Mouse (Mus musculus) intestine, embryonic 14.5 days (tissue): ENCODE data around the gene Erc2. TPM values are rescaled to one million over a fixed set of nuclear protein-coding genes. Genes with fewer than 3 reads are reported as not detected.

Source experiments
- ATAC-seq: fragments of 200-750 bp; cut with Nextera tagmentation; replicated peaks from 2 replicates; pipeline ENCODE4 v1.8.0; 2017; ENCODE audit warnings: low read depth, moderate number of reproducible peaks, moderate TSS enrichment, moderate library complexity; ENCODE audit not compliant: low FRiP score, low TSS enrichment
- DNase-seq: peaks from one replicate; pipeline ENCODE4 v3.0.0-alpha.2; 2018; ENCODE audit warnings: low spot score
- H3K27ac ChIP-seq: fragments of 300-500 bp; sonication (generic); 2 replicates; pipeline ENCODE4 v1.5.1; 2014; ENCODE audit warnings: low read depth, mild to moderate bottlenecking, control low read depth
- H3K27me3 ChIP-seq: fragments of 300-500 bp; sonication (generic); replicated peaks from 2 replicates; pipeline ENCODE4 v1.6.1; 2014; ENCODE audit warnings: low read length, control low read depth; ENCODE audit not compliant: control insufficient read depth, insufficient read depth
- H3K36me3 ChIP-seq: fragments of 300-500 bp; sonication (generic); 2 replicates; pipeline ENCODE4 v1.6.1; 2014; ENCODE audit warnings: low read length, control low read depth; ENCODE audit not compliant: control insufficient read depth, insufficient read depth
- H3K4me1 ChIP-seq: fragments of 300-500 bp; sonication (generic); replicated peaks from 2 replicates; pipeline ENCODE4 v1.6.1; 2014; ENCODE audit warnings: low read length, control low read depth, mixed read lengths; ENCODE audit not compliant: control insufficient read depth, insufficient read depth
- H3K4me2 ChIP-seq: fragments of 300-500 bp; sonication (generic); 2 replicates; pipeline ENCODE4 v1.6.1; 2014; ENCODE audit warnings: low read length
- H3K4me3 ChIP-seq: fragments of 300-500 bp; sonication (generic); 2 replicates; pipeline ENCODE4 v1.5.1; 2014; ENCODE audit warnings: low read depth, low read length, control low read depth, mixed read lengths
- H3K9ac ChIP-seq: fragments of 300-500 bp; sonication (generic); 2 replicates; pipeline ENCODE4 v1.6.1; 2014; ENCODE audit warnings: mild to moderate bottlenecking, low read length
- H3K9me3 ChIP-seq: fragments of 300-500 bp; sonication (generic); 2 replicates; pipeline ENCODE4 v1.6.1; 2016; ENCODE audit warnings: low read length, control low read depth; ENCODE audit not compliant: control insufficient read depth
- WGBS: fragments of 180-500 bp; shearing (Covaris S2); extraction: QIAGEN DNeasy Blood & Tissue Kit; methylation state at CpG from one replicate; pipeline ENCODE4 v1.1.7; 2014; 5-methylcytosine and 5-hydroxymethylcytosine counted together
- polyA plus RNA-seq: library from polyadenylated mRNA; unstranded; fragments of >200 nt; fragmentation: Nextera tagmentation; extraction: Ambion mirVana; gene quantifications from 2 replicates; pipeline ENCODE4 v1.2.1, GENCODE M21; 2014

Gene Erc2
- polyA plus RNA-seq, 1 experiment from 2014 or later: 7.8 TPM

DNA sequence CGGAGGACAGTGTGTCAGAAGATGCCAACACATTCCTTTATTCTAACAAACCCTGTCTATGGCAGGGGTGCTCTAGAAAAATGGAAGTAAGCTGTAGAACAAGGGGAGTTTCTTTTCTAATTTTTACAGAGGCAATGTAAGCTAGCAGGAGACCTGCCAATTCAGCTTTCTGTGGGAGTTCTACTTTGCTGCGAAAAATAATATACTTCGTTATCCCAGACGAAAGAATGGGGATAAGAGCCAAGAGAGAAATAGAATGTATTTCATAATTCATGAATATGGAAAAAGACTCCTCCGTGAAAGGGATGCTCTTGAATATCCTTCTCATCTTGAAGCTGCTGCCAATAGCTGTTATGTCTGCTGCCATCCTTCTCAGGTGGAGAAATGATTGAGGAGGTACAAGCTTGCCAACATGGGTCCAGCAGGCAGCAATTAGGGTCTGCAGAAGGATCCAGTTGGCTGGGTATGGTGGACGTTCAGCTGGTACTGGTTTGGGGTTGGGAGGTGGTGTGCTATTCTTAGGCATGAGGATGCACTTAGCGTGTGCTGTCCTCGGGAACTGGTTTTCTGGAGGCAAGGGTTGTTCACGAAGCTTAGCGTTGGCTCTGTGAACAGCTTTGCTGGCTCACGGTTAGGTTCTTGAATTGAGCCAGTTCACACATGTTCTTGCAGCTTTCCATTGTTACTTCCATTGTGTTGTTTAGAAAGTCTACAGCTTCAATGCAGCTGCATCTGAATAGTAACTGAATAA is 176.1 kb downstream of the Erc2 start:
- H3K4me1 ChIP-seq: no peaks in the 10 kb centered on the region
- H3K27ac ChIP-seq: no peak overlapping the region
- no peak overlapping the region for H3K9ac ChIP-seq
- no peaks in the 10 kb centered on the region for H3K9me3 ChIP-seq
- no peak overlapping the region for H3K4me2 ChIP-seq
- ATAC-seq (no peak), DNase-seq (no peak)
- no peak overlapping the region for H3K4me3 ChIP-seq
- 92% methylated on average over 11 of the region's 11 CpGs for WGBS
- no peaks in the 10 kb centered on the region for H3K27me3 ChIP-seq
- no peaks in the 10 kb centered on the region for H3K36me3 ChIP-seq

DNA sequence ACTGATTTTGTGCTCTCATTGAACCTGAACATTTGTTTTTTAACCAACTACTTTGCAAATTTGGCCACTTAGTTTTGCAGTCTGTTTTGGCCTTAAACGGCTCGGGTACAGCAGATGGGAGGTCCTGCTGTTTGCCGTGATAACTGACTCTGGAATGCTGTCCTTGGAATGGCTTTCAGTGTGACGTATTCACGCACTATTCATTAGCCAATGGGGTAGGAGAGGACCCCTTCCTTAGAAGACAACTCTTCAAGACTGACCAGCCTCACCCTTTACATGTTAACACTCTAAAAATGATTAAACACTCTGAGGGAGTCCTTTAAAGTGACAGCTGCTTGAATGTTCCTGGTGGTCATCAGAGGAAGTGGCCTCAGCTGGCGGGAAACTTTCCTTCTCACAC is 178.5 kb downstream of the Erc2 start:
- H3K4me2 ChIP-seq: no peak overlapping the region
- no peaks in the 10 kb centered on the region for H3K4me1 ChIP-seq
- no peaks in the 10 kb centered on the region for H3K9me3 ChIP-seq
- ATAC-seq: no peak
- H3K9ac ChIP-seq: no peak overlapping the region
- H3K36me3 ChIP-seq: no peaks in the 10 kb centered on the region
- 45% methylated on average over 6 of the region's 6 CpGs for WGBS
- no peak overlapping the region for H3K4me3 ChIP-seq
- DNase-seq: no peak
- no peak overlapping the region for H3K27ac ChIP-seq
- no peaks in the 10 kb centered on the region for H3K27me3 ChIP-seq

DNA sequence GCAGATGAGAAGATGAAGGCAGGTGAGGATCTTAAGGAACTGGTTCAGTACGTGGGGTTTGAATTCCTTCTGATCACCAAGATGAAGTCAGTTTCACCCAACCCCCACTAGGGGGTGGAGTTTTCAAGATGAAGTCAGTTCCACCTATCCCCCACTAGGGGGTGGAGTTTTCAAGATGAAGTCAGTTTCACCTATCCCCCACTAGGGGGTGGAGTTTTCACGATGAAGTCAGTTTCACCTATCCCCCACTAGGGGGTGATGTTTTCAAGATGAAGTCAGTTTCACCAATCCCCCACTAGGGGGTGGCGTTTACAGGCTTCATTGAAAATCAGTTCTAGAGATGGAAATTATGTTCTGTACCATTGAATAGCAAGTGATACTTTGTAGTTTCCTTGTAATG is 181.7 kb downstream of the Erc2 start:
- no peaks in the 10 kb centered on the region for H3K4me1 ChIP-seq
- ATAC-seq (no peak), DNase-seq (no peak)
- 94% methylated on average over 3 of the region's 3 CpGs for WGBS
- no peak overlapping the region for H3K27ac ChIP-seq
- H3K36me3 ChIP-seq: no peaks in the 10 kb centered on the region
- no peaks in the 10 kb centered on the region for H3K9me3 ChIP-seq
- no peak overlapping the region for H3K4me2 ChIP-seq
- H3K9ac ChIP-seq: no peak overlapping the region
- H3K4me3 ChIP-seq: no peak overlapping the region
- H3K27me3 ChIP-seq: no peaks in the 10 kb centered on the region

DNA sequence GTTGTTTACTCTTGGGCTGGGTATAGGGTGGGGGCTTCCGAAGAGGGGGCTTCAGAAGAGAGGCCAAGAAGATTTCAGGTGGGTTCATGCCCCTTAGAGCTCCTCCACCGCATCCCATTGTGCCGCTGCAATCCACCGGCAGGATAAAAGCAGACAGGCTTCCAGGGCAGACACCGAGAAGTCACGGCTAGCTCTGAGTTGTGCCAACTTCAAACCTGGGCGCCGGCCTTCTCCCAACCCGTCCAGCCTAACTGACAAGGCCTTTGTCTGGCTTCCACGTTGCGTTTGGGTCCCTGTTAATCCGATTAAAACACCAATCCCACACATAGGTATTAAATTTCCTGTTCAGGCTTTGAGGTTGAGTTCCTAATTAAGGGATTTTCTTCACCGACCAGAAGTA is 182.8 kb downstream of the Erc2 start:
- Histone ChIP-seq H3K27ac (no peak overlapping the region), H3K4me2 (no peak overlapping the region), H3K4me1 (no peaks in the 10 kb centered on the region), H3K9me3 (no peaks in the 10 kb centered on the region), H3K27me3 (no peaks in the 10 kb centered on the region), H3K4me3 (no peak overlapping the region), H3K36me3 (no peaks in the 10 kb centered on the region), H3K9ac (no peak overlapping the region)
- 80% methylated on average over 13 of the region's 13 CpGs for WGBS
- ATAC-seq (no peak), DNase-seq (no peak)

DNA sequence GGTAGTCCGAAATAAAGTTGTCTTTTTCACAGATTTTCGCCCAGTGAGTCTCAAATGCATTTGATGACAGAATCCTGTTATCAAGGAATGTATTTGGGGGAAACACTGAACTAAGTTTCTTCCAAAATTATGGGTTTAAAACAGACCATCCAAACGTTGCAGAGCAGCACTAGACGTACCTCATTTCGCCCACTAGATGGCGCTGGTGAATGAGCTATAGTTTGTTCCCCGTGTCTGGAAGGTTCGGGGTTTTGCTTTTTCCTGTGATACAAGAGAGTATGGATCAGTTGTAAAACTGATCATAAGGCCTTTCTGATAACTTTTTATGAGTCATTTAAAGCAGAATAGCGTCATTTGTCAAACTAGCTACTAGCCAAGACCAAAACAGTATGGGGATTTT is 185.9 kb downstream of the Erc2 start:
- Histone ChIP-seq H3K27me3 (no peaks in the 10 kb centered on the region), H3K27ac (no peak overlapping the region), H3K4me3 (no peak overlapping the region), H3K4me2 (no peak overlapping the region), H3K4me1 (no peaks in the 10 kb centered on the region), H3K9ac (no peak overlapping the region), H3K9me3 (no peaks in the 10 kb centered on the region), H3K36me3 (no peaks in the 10 kb centered on the region)
- DNase-seq (peak; percentile 69), ATAC-seq (no peak)
- 5% methylated on average over 9 of the region's 9 CpGs for WGBS

DNA sequence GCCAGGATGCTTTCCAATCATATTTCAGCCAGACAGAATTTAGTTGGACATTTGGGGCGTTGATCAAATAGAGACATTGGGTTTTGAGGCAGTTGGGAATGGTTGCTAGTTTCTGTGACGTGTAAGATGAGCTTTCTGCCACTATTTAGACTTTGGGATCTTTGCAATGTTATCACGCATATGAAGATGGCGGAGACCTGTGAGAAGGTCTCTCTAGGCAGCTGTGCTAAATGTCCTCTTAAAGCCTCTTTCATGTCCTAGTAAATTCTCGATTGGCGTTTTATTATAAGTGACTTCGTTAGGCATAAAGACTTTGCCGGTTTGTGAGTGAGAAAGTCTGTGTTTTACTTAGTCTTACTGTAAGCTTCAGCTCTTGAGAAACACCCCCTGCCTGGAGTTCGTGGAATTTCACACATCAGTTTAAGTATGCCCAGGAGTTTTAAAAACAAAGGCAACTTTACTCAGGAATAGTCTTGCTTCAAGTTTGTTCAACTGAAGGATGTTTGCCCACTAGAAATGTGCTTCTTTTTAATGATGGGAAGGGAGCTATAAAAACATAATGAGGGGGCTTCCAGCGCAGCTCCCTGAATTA is 186.4 kb downstream of the Erc2 start:
- no peak overlapping the region for H3K27ac ChIP-seq
- no peak overlapping the region for H3K4me3 ChIP-seq
- DNase-seq (no peak), ATAC-seq (no peak)
- no peaks in the 10 kb centered on the region for H3K27me3 ChIP-seq
- no peak overlapping the region for H3K4me2 ChIP-seq
- WGBS: 56% methylated on average over 10 of the region's 10 CpGs
- H3K9me3 ChIP-seq: no peaks in the 10 kb centered on the region
- H3K36me3 ChIP-seq: no peaks in the 10 kb centered on the region
- H3K9ac ChIP-seq: no peak overlapping the region
- no peaks in the 10 kb centered on the region for H3K4me1 ChIP-seq

DNA sequence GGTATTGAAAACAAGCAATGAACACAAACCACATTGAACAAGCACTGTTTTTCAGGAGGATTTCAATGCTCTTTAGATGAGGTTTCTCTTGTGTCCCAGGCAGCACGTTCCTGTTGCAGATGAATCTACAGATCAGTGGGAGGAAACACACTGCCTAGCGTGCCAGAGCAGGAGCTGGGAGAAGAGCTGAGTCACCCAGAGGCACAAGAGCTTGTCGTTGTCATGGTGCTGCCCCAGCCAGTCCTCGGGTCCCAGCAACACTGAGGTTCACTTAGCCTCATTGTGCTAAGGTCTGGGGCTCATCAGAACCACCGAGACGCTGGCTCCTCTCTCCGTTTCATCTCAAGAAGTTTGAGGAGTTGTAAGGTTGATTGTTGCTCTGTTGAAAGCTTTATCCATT is 188.6 kb downstream of the Erc2 start:
- Histone ChIP-seq H3K27me3 (no peaks in the 10 kb centered on the region), H3K4me3 (no peak overlapping the region), H3K4me2 (no peak overlapping the region), H3K9ac (no peak overlapping the region), H3K36me3 (no peaks in the 10 kb centered on the region), H3K4me1 (no peaks in the 10 kb centered on the region), H3K9me3 (no peaks in the 10 kb centered on the region), H3K27ac (no peak overlapping the region)
- WGBS: 33% methylated on average over 7 of the region's 7 CpGs
- DNase-seq (no peak), ATAC-seq (no peak)

DNA sequence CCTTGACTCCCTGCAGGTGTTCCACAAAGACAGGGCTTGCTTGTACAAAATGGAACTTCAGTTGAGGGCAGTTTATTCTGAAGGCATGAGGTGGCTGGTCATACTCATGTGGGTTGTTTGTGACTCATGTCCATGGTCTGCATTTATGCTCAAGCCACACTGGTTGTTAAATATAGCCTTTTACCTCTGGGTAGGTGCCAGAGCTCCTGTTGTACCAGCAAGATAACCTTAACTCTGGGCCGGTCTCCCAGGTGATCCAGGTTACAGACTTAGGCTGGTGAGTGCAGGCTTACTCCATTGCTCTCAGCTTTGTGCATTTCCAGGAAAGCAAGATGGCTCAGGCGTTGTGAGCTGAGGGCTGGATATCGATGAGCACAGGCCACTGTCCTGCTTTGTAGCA is 189.4 kb downstream of the Erc2 start:
- Histone ChIP-seq H3K4me3 (no peak overlapping the region), H3K9ac (no peak overlapping the region), H3K4me2 (no peak overlapping the region), H3K36me3 (no peaks in the 10 kb centered on the region), H3K9me3 (no peaks in the 10 kb centered on the region), H3K27me3 (no peaks in the 10 kb centered on the region), H3K4me1 (no peaks in the 10 kb centered on the region), H3K27ac (no peak overlapping the region)
- no peak for DNase-seq
- WGBS: 98% methylated on average over 3 of the region's 3 CpGs
- no peak for ATAC-seq

DNA sequence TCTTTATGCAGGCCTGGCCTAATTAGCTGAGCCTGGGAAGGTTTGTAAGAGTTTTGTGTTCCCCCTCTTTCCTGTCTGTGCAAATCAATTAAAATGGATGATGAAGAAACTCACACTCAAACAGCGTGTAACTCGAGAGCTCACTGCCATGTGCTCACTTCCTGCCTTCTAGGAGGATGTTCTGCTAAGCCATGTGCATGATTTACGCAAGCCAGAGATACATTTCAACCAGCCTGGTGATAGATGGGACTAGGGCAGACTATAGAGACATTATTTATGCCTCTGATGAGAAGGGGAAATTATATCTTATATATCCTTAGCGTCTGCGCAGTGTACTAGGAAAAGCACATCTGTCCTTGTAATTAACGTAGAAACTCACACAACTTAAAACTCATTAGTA is 193.5 kb downstream of the Erc2 start:
- Histone ChIP-seq H3K4me3 (no peak overlapping the region), H3K9me3 (no peaks in the 10 kb centered on the region), H3K27ac (no peak overlapping the region), H3K36me3 (no peaks in the 10 kb centered on the region), H3K27me3 (no peaks in the 10 kb centered on the region), H3K4me2 (no peak overlapping the region), H3K4me1 (no peaks in the 10 kb centered on the region), H3K9ac (no peak overlapping the region)
- DNase-seq: peak; percentile 24
- WGBS: 60% methylated on average over 6 of the region's 6 CpGs
- ATAC-seq: no peak
